In genomic region chr8:109954486-109954948, GRCm38 (mm10) we compare ENCODE assay signal across 13 mouse cellular contexts. TPM values are rescaled to one million over a fixed set of nuclear protein-coding genes. Genes with fewer than 3 reads are reported as not detected.
DNase-seq lines count a peak whose midpoint lies in the region; ATAC-seq and TF ChIP-seq lines count a peak whose summit lies in the region.
"Had no signal": no experiment of that assay in that cellular context is flagged by ENCODE, and none has a peak within 500 bp of the region (broad histone marks: within the 10 kb centered on the region; RNA-seq: fewer than 3 reads in every experiment).

No protein-coding gene starts in this region.

- no peaks in the 10 kb centered on the region for H3K9me3 ChIP-seq in CH12.LX (replicated peaks; ENCODE audit: low read length)
- no peaks in the 10 kb centered on the region for H3K9me3 ChIP-seq in forebrain, embryonic 14.5 days (replicated peaks; ENCODE audit: control insufficient read depth, low read length)
- no peaks in the 10 kb centered on the region for H3K9me3 ChIP-seq in midbrain, embryonic 16.5 days (replicated peaks; ENCODE audit: control insufficient read depth, low read length, poor library complexity, severe bottlenecking)

- no peak overlapping the region for H3K9ac ChIP-seq in CH12.LX (ENCODE audit: insufficient read depth, low read depth)
- H3K9ac ChIP-seq in forebrain, embryonic 14.5 days (ENCODE audit: low read length): no peak overlapping the region; the same call in 1 of the 2 replicates
- peak overlapping the region; percentile 53 for H3K9ac ChIP-seq in midbrain, embryonic 16.5 days (ENCODE audit: low read depth, low read length)

- in situ Hi-C loops in CH12.LX (cut with MboI; ENCODE audit: low pct_ligation_motif_present, low pct_unique_long_range_greater_than_20kb, low sequenced_read_pairs): no loop called here

- no peaks in the 10 kb centered on the region for H3K79me2 ChIP-seq in CH12.LX (replicated peaks; ENCODE audit: control insufficient read depth, extremely low read depth, insufficient read depth, poor library complexity, severe bottlenecking)

- no peak for TF ChIP-seq EP300 in CH12.LX (IDR thresholded peaks at IDR 0.05; ENCODE audit: low read length)

- TF ChIP-seq RAD21 in CH12.LX (IDR thresholded peaks at IDR 0.05; ENCODE audit: low read depth, low read length): no peak

- no peaks in the 10 kb centered on the region for H3K36me3 ChIP-seq in CH12.LX (replicated peaks in 1 of 2; ENCODE audit: control insufficient read depth in 1 of 2, insufficient read depth in 1 of 2, low read length in 1 of 2)
- no peaks in the 10 kb centered on the region for H3K36me3 ChIP-seq in forebrain, embryonic 14.5 days (ENCODE audit: control insufficient read depth, insufficient read depth, low read length)
- H3K36me3 ChIP-seq in midbrain, embryonic 16.5 days (ENCODE audit: control insufficient read depth, insufficient read depth, low read length): no peaks in the 10 kb centered on the region
- no peaks in the 10 kb centered on the region for H3K36me3 ChIP-seq in thymus, adult 2 months (ENCODE audit: control insufficient read depth, insufficient read depth, low read length)

- no peak for DNase-seq in frontal cortex, postnatal 25 days (ENCODE audit: low spot score in 2 of 2)
- DNase-seq in CH12.LX (ENCODE audit: extremely low read depth): peak; percentile 23
- peak; percentile 78 for DNase-seq in forebrain, embryonic 14.5 days (ENCODE audit: low spot score)
- DNase-seq in yolk sac, embryonic 10.5 days (ENCODE audit: low spot score): no peak
- DNase-seq in Muller cell, postnatal 12 days (ENCODE audit: inconsistent ontology term): no peak
- no peak for DNase-seq in thymus, adult 2 months
- DNase-seq: adrenal gland, adult 2 months had no signal

- H3K4me3 ChIP-seq in CH12.LX (replicated peaks in 1 of 3; ENCODE audit: low read depth in 2 of 3, low read length in 2 of 3, poor library complexity in 1 of 3): no peak overlapping the region
- no peak overlapping the region for H3K4me3 ChIP-seq in forebrain, embryonic 14.5 days (ENCODE audit: low read depth, low read length)
- H3K4me3 ChIP-seq in midbrain, embryonic 16.5 days (ENCODE audit: low read depth, low read length): no peak overlapping the region
- H3K4me3 ChIP-seq in thymus, adult 2 months (ENCODE audit: control insufficient read depth, insufficient read depth, low read length): no peak overlapping the region
- H3K4me3 ChIP-seq: erythroblast, embryonic 14.5 days had no signal

- no peak overlapping the region for H3K27ac ChIP-seq in CH12.LX (ENCODE audit: insufficient read depth, low read depth)
- H3K27ac ChIP-seq in forebrain, embryonic 14.5 days (ENCODE audit: low read depth, low read length): peak overlapping the region; percentile 39; the same call in 1 of the 2 replicates
- peak overlapping the region; percentile 69 for H3K27ac ChIP-seq in midbrain, embryonic 16.5 days (ENCODE audit: low read length)
- H3K27ac ChIP-seq in thymus, adult 2 months (ENCODE audit: control insufficient read depth, insufficient read depth, low read length): no peak overlapping the region

- dilution Hi-C loops in CH12.LX (cut with MboI; ENCODE audit: extremely low pct_ligation_motif_present, extremely low pct_unique_long_range_greater_than_20kb, low sequenced_read_pairs): no loop called here

- H3K4me1 ChIP-seq in CH12.LX (ENCODE audit: control insufficient read depth in 1 of 2, insufficient read depth in 2 of 2): peaks cover 6 to 34% of the 10 kb centered on the region in 2 experiments
- H3K4me1 ChIP-seq in forebrain, embryonic 14.5 days (ENCODE audit: control insufficient read depth, insufficient read depth, low read length): peaks cover 11% of the 10 kb centered on the region
- peaks cover 12% of the 10 kb centered on the region for H3K4me1 ChIP-seq in midbrain, embryonic 16.5 days (ENCODE audit: control insufficient read depth, insufficient read depth, low read length)
- H3K4me1 ChIP-seq in thymus, adult 2 months (replicated peaks; ENCODE audit: control insufficient read depth, insufficient read depth, low read length): no peaks in the 10 kb centered on the region

- WGBS in forebrain, embryonic 14.5 days: 37% methylated on average over 13 of the region's 13 CpGs
- 22% methylated on average over 13 of the region's 13 CpGs for WGBS in midbrain, embryonic 16.5 days
- 82% methylated on average over 13 of the region's 13 CpGs for WGBS in thymus, adult 2 months

- no peak for TF ChIP-seq CTCF in CH12.LX (conservative IDR thresholded peaks at IDR 0.05 in 1 of 2, IDR thresholded peaks at IDR 0.05 in 1 of 2; ENCODE audit: low read depth in 2 of 2, low read length in 2 of 2)
- TF ChIP-seq CTCF in thymus, adult 2 months (IDR thresholded peaks at IDR 0.05; ENCODE audit: borderline replicate concordance, control insufficient read depth, extremely low read depth, insufficient read depth, low read length, poor library complexity): no peak

- no peak for TF ChIP-seq POLR2A in CH12.LX (IDR thresholded peaks at IDR 0.05; ENCODE audit: low read depth, low read length)
- no peak for TF ChIP-seq POLR2A in thymus, adult 2 months (IDR thresholded peaks at IDR 0.05; ENCODE audit: control insufficient read depth, extremely low read depth, insufficient read depth, low read length, poor library complexity)

- peak; percentile 50 for ATAC-seq in frontal cortex, adult (ENCODE audit: low TSS enrichment)
- ATAC-seq in forebrain, embryonic 14.5 days: peak; percentile 60
- peak; percentile 87 for ATAC-seq in midbrain, embryonic 16.5 days

- no peaks in the 10 kb centered on the region for H3K27me3 ChIP-seq in CH12.LX (replicated peaks)
- H3K27me3 ChIP-seq in forebrain, embryonic 14.5 days (replicated peaks; ENCODE audit: control insufficient read depth, insufficient read depth, low read length): no peaks in the 10 kb centered on the region
- H3K27me3 ChIP-seq in midbrain, embryonic 16.5 days (ENCODE audit: control insufficient read depth, insufficient read depth, low read depth, low read length): no peaks in the 10 kb centered on the region
- H3K27me3 ChIP-seq in thymus, adult 2 months (ENCODE audit: control insufficient read depth, insufficient read depth, low read length): no peaks in the 10 kb centered on the region

- no peak overlapping the region for H3K4me2 ChIP-seq in CH12.LX (ENCODE audit: insufficient read depth, low read depth, poor library complexity, severe bottlenecking)
- H3K4me2 ChIP-seq in forebrain, embryonic 14.5 days (ENCODE audit: low read length): no peak overlapping the region
- peak overlapping the region; percentile 13; the same call in 1 of the 2 replicates for H3K4me2 ChIP-seq in midbrain, embryonic 16.5 days (ENCODE audit: low read length)

TF ChIP-seq in CH12.LX, 34 proteins besides CTCF, POLR2A, EP300 and RAD21:
- TF ChIP-seq ZMIZ1 (IDR thresholded peaks at IDR 0.05; ENCODE audit: low read depth, low read length) (no peak), TCF12 (IDR thresholded peaks at IDR 0.05; ENCODE audit: low read depth, low read length) (no peak), MAZ (IDR thresholded peaks at IDR 0.05; ENCODE audit: low read depth, low read length) (no peak), NRF1 (IDR thresholded peaks at IDR 0.05; ENCODE audit: low read depth, low read length) (no peak), MYC (IDR thresholded peaks at IDR 0.05; ENCODE audit: low read depth, low read length) (no peak), SMC3 (IDR thresholded peaks at IDR 0.05; ENCODE audit: low read depth, low read length) (no peak), HCFC1 (IDR thresholded peaks at IDR 0.05; ENCODE audit: low read depth, low read length) (no peak), ELF1 (IDR thresholded peaks at IDR 0.05; ENCODE audit: low read depth, low read length) (no peak), UBTF (IDR thresholded peaks at IDR 0.05; ENCODE audit: low read depth, low read length) (no peak), RCOR1 (conservative IDR thresholded peaks at IDR 0.05; ENCODE audit: low read depth, low read length) (no peak), MXI1 (IDR thresholded peaks at IDR 0.05; ENCODE audit: low read depth, low read length) (no peak), KAT2A (IDR thresholded peaks at IDR 0.05; ENCODE audit: insufficient replicate concordance, low read length) (no peak), ZKSCAN1 (IDR thresholded peaks at IDR 0.05; ENCODE audit: borderline replicate concordance, low read depth, low read length) (no peak)

RNA-seq across cellular contexts. Expression of gene Marveld3, which starts 7.5 kb away (rescaled TPM):
- total RNA-seq in CH12.LX (2012; rRNA removed) (not detected in 2 replicates), CH12.LX (2014; rRNA removed) (not detected in 2 replicates)
- polyA plus RNA-seq in CH12.LX (2012; ENCODE audit: insufficient read length, low read depth): not detected in 2 replicates
- 0.79 and 1.3 TPM in 2 replicates for polyA plus RNA-seq in forebrain, embryonic 14.5 days (2014; fragmentation: Nextera tagmentation; extraction: Ambion mirVana)
- polyA plus RNA-seq in midbrain, embryonic 16.5 days (2015; fragmentation: Nextera tagmentation; extraction: Ambion mirVana): 2.2 and 2.4 TPM in 2 replicates
- 0.43 and 0.50 TPM in 2 replicates for polyA plus RNA-seq in thymus, adult 2 months (2012; rRNA removed)
- total RNA-seq: hematopoietic stem cell, adult 5-6 weeks had no signal
- polyA plus RNA-seq: adrenal gland, adult 2 months; erythroblast, embryonic 14.5 days had no signal

RNA-seq across cellular contexts. Expression of gene Tat, which starts 35.7 kb away (rescaled TPM):
- total RNA-seq in CH12.LX (2012; rRNA removed) (not detected in 2 replicates), CH12.LX (2014; rRNA removed) (not detected in 2 replicates)
- polyA plus RNA-seq in CH12.LX (2012; ENCODE audit: insufficient read length, low read depth): not detected in 2 replicates
- polyA plus RNA-seq in forebrain, embryonic 14.5 days (2014; fragmentation: Nextera tagmentation; extraction: Ambion mirVana): not detected in 2 replicates
- not detected in 2 replicates for polyA plus RNA-seq in midbrain, embryonic 16.5 days (2015; fragmentation: Nextera tagmentation; extraction: Ambion mirVana)
- polyA plus RNA-seq in thymus, adult 2 months (2012; rRNA removed): 0.61 and 2.6 TPM in 2 replicates
- total RNA-seq: hematopoietic stem cell, adult 5-6 weeks had no signal
- polyA plus RNA-seq: erythroblast, embryonic 14.5 days; limb, embryonic 11.5 days; stomach, embryonic 16.5 days had no signal

Comparison
In these comparisons a context has a peak if more than half of its experiments do, and no peak if none do; other contexts are left out.
1. DNase-seq: peak in CH12.LX (single experiment) and forebrain, embryonic 14.5 days (single experiment); none in frontal cortex, postnatal 25 days (0 of 2), yolk sac, embryonic 10.5 days (single experiment), Muller cell, postnatal 12 days (single experiment) and thymus, adult 2 months (single experiment).
2. H3K27ac ChIP-seq: peak in forebrain, embryonic 14.5 days (single experiment) and midbrain, embryonic 16.5 days (single experiment); none in CH12.LX (single experiment) and thymus, adult 2 months (single experiment).
3. Peak in every context shown above with its lines, with median percentiles within 50 percentile points of each other: ATAC-seq.